Mouse (Mus musculus): ENCODE results near the gene Mnat1.

Mnat1 gene

GRCm38 (mm10) chr12:73317706-73318686, 194.5 kb downstream of the Mnat1 start:
- DNase-seq (ENCODE audit: low spot score): no peak
